Mouse (Mus musculus): ENCODE measurements around the gene Slirp. TPM values are rescaled to one million over a fixed set of nuclear protein-coding genes. Genes with fewer than 3 reads are reported as not detected.

The Slirp gene
- 100 to 1,000 TPM; 163 to 186 TPM for total RNA-seq (2021)
- long read RNA-seq, experiment 1, transcript Slirp-204 (4 exons, 2,701 nt): major isoform, 22 of 30 reads
- long read RNA-seq, experiment 1, partial matches to known transcripts: 4 of 30 reads
- long read RNA-seq, experiment 1, other reads (novel, unspliced or antisense): 2 of 30 reads
- long read RNA-seq, experiment 2, transcript Slirp-204 (4 exons, 2,701 nt): major isoform, 76 of 116 reads
- long read RNA-seq, experiment 2, transcript Slirp-202 (3 exons, 802 nt): minor isoform, 7 of 116 reads
- long read RNA-seq, experiment 2, partial matches to known transcripts: 28 of 116 reads
- long read RNA-seq, experiment 2, other reads (novel, unspliced or antisense): 4 of 116 reads

GRCm38 (mm10) chr12:87443700-87444122 is at the start of gene Slirp, which contains the start of gene Alkbh1:
Gene Slirp, plus strand, starts transcription at chr12:87443896.
Gene Alkbh1, minus strand, starts transcription at chr12:87444017.
- peak; percentile 80 to 82 for DNase-seq (ENCODE audit: low spot score in 2 of 2)

DNA sequence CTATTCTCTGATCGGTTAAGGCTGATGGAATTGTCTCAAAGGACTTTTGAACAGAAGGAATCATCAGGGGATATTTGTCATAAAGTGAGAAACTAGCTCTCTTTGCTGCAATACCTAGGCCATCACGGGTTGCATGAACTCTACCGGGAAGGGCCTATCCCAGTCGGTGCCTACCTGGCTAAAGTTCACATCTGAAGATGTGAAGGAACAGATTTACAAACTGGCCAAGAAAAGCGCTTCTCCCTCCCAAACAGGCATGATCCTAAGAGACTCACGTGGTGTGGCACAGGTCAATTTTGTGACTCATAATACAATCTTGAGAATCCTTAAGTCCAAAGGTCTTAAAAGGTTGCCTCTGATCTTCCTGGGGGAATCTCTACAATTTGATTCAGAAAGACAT is 49.4 kb upstream of the Slirp start:
- no peak for DNase-seq (ENCODE audit: low spot score in 2 of 2)

GRCm38 (mm10) chr12:87397126-87397525 is 46.6 kb upstream of the Slirp start:
- DNase-seq (ENCODE audit: low spot score in 2 of 2): no peak

DNA sequence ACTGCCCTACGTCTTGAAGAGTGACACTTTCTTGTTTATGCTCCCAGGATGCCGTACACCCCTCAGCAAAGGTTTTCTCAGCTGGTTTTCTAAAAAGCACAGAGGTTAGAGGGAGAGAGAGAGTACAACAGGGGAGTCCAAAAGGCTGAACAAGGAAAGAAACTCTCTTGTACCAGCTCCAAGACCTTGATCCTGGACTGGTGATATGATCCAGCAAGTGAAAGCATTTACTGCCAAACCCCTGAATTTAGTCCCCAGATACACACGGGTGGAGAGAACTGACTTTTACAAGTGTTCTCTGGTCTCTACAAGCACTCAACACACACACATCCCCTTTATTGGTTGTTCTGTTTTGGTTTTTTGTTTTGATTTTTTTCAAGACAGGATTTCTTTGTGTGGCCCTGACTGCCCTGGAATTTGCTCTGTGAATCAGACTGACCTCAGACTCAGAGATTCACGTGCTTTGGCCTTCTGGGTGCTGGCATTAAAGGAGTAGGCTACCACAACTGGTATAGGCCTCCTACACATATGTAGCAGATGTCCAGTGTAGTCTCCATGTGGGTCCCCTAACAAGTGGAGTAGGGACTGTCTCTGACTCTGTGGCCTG is 45.8 kb upstream of the Slirp start:
- DNase-seq (ENCODE audit: low spot score in 2 of 2): no peak

DNA sequence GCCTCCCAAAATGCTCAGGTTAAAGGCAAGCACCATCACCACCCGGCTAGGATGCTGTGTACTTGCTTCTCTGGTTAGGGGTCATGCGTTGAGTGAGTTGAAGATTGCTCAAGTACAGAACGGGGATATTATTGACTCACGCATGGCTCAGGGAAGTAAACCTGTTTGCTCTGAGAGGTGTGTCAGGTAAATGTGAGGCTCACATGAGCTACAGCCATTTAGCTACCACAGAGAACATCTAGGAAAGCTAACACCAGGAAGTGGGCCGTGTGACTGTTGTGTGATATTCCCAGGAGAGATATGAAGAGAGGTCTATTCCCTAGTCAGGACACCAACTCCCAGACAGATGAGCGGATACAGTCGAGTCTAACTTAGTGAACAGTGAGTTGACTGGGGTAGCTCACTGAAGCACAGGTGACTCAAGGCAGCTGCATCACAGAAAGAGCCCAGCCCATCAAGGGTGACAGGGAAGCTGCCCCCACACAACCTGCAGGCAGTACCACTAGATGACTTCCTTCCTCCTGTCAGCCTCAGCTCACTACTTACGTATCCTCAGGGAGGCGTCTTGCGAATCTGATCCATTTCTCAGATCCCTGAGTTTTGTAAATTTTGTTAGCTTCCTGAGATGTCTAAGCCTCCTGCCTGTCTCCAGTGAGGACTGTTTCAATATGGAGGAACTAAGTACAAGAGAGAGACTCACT is 44.4 kb upstream of the Slirp start:
- DNase-seq (ENCODE audit: low spot score in 2 of 2): no peak

GRCm38 (mm10) chr12:87401883-87402282 is 41.8 kb upstream of the Slirp start:
- DNase-seq (ENCODE audit: low spot score in 2 of 2): no peak

GRCm38 (mm10) chr12:87405165-87405564 is 38.5 kb upstream of the Slirp start:
- no peak for DNase-seq (ENCODE audit: low spot score in 2 of 2)

DNA sequence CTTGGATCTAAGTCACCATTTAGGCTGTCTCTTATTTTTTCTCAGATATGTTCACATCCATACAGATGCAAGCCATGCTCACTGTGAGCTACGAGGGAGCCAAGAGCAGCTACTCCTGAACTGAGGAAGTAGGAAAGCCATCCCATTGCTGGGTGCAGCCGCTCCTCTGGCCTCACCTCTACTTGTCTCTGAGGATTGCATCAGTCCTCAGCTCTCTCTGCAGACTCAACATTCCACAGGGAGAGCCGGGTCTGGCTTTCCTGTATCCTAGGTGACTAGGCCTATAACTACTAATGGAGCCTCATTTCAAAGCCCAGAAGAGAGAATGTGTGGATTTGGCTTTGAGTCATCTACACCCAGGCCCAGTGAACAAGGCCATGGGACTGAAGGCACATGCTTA is 38.0 kb upstream of the Slirp start:
- no peak for DNase-seq (ENCODE audit: low spot score in 2 of 2)

- DNase-seq (ENCODE audit: low spot score in 2 of 2): peak; percentile 40 to 57
Observed at GRCm38 (mm10) chr12:87407869-87408605, 35.7 kb upstream of the Slirp start.

DNA sequence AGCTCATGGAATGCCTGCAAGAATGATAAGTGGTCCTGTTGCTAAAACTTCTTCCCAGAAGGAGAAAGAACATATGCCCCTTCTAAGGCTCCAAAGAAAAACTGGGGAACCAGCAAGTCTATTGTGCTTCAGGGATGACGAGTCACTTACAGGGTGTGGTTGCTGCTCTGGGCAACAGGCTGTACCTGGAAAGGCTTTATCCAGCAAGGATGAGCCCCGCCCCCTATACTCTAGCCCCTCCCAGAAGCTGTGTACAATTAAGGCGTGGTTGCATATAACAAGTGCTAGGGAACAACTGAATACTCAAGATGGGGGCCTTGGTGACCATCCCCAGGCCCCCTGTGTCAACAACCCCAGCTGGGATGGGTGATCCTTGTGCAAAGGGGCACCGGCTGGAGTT is 34.6 kb upstream of the Slirp start:
- no peak for DNase-seq (ENCODE audit: low spot score in 2 of 2)

DNA sequence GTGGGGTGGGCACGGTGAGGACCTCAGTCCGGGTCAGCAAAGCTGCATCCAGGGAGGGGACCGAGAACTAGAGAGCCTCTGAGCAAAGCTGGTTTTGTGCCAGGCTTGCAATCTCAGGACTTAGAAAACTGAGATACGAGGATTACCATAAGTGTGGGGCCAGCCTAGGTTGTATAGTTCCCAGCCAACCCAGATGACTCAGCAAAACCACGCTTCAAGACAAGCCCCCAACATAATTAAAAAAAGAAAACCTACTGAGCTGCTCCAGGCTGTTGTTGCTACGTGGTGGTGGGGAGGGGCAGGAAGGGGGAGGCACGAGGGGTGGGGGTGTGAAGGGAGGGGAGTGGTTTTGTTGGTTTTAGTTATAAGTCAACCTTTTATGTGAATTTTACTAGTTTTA is 32.7 kb upstream of the Slirp start:
- DNase-seq (ENCODE audit: low spot score in 2 of 2): no peak

DNA sequence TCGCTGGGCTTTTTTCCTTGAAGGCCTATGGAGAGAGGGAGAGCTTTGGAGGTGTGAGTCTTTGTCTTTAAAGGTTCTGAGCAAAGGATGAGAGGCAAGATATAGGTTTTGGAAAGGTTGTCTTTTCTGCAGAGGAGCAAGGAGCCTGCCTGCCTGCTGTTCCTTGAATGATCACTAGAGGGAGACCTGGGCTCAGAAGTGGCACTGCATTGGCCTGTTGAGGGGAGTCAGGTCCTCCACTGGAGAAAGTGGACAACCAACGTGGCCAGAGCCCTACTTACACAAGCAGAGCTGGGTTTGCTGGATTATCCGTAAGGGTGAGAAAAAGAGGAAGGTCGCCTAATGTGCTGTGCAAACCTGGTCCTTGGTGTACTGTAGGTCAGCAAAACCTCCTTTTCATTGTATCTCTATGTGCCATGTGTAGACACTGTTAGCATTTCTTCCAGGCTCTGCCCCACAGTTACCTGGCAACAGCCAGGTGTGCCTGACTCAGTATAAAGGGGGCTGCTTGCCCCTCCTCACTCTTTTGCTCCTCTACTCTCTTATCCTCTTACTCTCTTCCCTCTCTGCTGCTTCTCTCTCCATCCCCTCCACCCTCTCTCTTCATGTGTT is 30.4 kb upstream of the Slirp start:
- DNase-seq (ENCODE audit: low spot score in 2 of 2): peak; percentile 73 to 74

DNA sequence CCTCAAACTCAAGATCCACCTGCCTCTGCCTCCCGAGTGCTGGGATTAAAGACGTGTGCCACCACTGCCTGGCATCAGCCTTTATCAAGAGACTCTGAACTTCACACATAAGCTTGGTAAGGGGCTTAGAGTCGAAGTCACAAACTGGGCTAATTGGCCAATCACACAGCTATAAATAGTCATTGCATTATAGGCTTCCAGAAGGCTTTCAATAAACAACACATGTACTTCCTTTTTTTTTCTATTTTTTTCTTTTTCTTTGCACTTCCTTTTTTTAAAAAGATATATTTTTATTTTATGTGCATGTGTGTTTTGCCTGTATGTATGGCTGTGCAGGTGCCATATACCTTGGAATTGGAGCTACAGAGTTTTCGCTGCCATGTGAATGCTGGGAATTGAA is 28.3 kb upstream of the Slirp start:
- DNase-seq (ENCODE audit: low spot score in 2 of 2): no peak

DNA sequence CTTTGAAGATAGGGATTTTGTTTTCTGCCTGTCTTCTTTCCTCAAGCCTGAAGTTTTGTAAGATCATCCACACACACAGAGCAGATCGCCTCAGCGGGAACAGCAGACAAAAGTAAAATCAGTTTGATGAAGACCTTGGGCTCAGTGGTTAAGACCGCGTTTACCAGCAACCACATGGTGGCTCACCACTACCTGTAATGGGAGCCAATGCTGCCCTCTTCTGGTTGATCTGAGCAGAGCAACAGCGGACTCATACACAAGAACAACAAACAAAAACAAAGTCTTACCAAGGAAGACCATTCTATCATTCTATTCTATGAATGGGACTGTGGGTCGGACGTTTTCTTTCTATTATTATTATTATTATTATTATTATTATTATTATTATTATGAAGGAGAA is 27.0 kb upstream of the Slirp start:
- peak; percentile 56 to 64 for DNase-seq (ENCODE audit: low spot score in 2 of 2)

DNA sequence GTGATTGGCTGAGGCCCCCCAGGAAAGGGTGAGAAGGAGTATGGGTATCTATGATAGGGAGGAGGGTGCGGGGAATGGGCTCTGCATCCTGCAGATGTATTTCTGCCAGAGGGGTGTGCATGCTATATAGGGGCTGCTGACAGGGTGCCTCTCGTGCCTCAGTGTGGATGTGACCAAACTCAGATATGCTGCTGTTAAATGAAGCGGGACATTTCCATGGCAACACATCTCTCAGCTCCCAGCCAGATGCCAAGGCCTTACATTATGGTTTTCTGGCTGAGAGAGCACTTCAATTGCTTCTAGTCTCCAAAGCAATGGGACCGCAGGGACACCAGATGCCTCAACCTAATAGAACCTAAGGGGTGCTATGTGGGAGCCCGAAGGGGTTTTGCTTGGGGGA is 24.8 kb upstream of the Slirp start:
- no peak for DNase-seq (ENCODE audit: low spot score in 2 of 2)

DNA sequence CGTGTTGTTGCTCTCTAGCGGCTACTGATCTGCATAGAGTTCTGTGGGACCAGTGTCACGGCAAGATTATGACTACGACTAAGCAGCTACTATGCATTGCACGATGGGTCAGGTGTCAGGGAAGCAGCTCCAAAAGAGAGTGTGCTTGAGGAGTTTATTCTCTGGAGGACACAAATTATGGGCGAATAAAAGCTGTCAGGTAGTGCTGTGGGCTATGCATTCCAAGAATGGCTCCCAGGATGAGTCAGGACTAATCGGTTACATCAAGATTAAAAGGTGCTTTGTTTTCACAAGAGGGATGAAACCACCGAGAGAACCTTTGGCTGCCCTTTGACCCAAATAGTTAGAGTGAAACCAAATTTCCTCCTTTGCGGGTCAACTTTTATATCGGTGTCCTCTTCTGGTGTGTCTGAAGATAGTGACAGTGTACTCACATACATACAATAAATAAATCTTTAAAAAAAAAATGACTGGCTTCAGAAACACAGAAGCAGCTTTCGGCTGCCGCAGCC is 23.7 kb upstream of the Slirp start:
- no peak for DNase-seq (ENCODE audit: low spot score in 2 of 2)

GRCm38 (mm10) chr12:87421708-87422507 is 21.8 kb upstream of the Slirp start:
- no peak for DNase-seq (ENCODE audit: low spot score in 2 of 2)

- no peak for DNase-seq (ENCODE audit: low spot score in 2 of 2)
Observed at GRCm38 (mm10) chr12:87423700-87424099, 20.0 kb upstream of the Slirp start.

DNA sequence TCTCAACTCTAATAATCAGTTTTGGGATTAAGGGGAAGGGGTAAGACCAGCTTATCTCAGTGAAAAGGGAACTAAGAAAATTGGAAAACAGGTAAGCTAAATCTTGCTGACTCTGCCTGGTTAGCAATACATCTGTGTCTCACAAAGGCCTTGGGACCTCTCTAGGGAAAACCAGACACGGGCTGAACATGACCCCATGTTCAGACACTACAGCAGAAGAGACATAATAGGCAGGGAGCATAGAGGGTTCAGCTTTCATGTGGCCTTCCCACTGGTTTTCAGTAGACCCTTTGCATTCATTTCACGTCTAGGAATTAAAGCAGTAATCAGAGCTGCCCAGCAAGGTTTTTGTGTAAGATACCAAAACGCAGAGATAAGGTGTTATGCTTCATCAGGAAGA is 19.2 kb upstream of the Slirp start:
- no peak for DNase-seq (ENCODE audit: low spot score in 2 of 2)

Measured in adrenal gland, adult 18-20 months (tissue).